Mouse (Mus musculus): ENCODE measurements around the gene Rab3il1.

The Rab3il1 gene

GRCm38 (mm10) chr19:10064173-10065012, 62.9 kb downstream of the Rab3il1 start:
- no peak for DNase-seq

DNA sequence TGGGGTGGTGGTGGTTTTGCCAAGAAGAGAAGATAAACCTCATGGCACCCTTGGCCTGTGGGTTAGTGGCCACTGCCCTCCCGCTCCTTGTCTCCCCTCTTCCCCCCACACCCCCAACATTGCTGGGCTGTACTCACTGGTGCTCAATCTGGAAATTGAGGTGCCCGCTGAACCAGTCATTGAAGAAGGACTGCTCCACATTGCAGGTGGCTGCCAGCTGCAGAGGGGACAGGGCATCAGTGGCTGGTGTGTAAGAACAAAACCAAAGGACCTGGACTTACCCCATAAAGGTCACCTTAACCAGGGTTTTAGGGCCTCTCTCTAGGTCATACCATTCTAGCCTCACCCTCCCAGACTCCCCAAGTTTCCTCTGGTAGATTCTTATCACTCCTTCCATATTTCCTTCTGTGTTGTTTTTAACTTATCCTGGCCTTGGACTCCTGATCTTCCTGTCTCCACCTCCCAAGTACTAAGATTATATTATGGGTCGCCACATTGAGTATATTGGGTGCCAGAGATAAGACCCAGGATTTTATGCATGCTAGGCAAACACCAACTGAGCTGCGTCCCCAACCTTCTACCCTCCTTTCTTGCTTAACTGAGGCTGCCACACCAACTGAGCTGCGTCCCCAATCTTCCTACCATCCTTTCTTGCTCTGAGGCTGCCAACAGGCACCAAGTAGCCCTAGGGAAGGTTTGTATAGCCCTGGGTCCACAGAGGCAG, 64.2 kb downstream of the Rab3il1 start:
- no peak for DNase-seq

DNA sequence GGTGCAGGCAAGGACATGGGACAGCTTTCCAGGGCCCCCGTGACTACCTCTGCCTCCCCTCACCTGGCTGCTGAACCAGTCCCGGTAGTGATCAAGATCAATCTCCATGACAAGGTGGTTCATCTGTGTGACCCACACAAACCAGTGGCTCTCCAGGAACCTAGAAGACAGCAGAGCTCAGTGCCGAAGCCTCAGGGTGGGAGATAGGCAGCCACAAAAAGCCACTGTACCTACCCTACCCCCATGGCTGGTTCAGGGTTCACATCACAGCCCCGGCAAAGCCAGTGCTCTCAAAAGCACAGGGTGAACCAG, 64.7 kb downstream of the Rab3il1 start:
- no peak for DNase-seq

GRCm38 (mm10) chr19:10066502-10066901, 65.0 kb downstream of the Rab3il1 start:
- DNase-seq: no peak

GRCm38 (mm10) chr19:10067701-10068100, 66.2 kb downstream of the Rab3il1 start:
- peak in 1 of 2 experiments; percentile 59 for DNase-seq

GRCm38 (mm10) chr19:10070186-10070980, 68.9 kb downstream of the Rab3il1 start:
- peak; percentile 72 to 84 for DNase-seq

DNA sequence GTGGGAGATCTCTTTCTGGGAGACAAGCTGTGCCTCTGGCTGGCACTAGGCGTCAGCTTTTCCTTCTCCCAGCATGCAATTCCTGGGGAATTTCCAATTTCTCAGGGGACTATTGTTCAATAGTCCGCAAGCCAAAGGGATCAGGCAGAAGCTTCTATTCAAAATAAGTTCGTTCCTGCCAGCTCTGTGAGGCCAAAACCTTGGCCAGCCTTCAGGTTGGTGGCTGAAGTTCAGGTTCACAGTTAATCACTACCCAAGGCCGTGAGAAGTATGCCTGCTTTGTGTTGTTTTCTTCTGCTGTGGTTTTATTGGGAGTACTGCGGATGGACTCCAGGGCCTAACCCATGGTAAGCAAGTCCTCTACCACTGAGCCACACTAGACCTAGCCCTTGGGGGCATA, 69.7 kb downstream of the Rab3il1 start:
- DNase-seq: peak; percentile 70 to 88

DNA sequence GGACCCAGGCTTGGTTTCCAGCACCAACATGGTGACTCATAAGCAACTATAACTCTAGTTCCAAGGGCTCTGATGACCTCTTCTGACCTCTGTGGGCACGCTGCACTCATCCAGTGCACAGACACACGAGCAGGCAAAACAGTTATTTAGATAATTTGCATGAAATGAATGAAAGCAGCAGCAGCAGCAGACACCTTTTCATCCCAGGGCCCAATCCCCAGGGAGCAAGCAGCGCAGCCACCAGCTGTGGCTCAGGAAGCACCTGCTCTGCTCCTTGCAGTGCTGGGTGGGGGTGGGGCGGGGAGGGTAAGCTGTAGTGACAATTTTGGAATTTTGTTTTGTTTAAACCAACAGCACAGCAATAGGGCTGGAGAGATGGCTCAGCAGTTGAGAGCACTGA, 70.4 kb downstream of the Rab3il1 start:
- DNase-seq: no peak

DNA sequence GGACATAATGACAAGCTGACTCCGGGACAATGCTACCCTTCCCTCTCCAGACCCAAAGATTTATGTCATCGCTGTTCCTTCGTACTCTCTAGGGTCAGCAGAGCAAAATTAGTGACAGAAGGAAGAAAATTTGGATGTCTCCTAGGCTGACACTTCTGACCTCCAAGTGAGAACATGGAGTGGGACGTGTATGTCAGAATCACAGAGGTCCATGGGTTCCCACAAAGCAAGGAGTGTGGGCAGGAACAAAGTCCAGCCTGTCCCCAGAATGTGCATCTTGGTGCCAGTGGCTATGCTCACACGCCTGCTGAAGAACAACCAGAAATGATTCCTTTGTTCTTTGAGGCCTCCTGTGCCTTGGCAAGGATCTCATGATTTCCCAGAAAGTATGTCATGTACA, 71.7 kb downstream of the Rab3il1 start:
- no peak for DNase-seq

GRCm38 (mm10) chr19:10078392-10078791, 76.9 kb downstream of the Rab3il1 start:
- no peak for DNase-seq

DNA sequence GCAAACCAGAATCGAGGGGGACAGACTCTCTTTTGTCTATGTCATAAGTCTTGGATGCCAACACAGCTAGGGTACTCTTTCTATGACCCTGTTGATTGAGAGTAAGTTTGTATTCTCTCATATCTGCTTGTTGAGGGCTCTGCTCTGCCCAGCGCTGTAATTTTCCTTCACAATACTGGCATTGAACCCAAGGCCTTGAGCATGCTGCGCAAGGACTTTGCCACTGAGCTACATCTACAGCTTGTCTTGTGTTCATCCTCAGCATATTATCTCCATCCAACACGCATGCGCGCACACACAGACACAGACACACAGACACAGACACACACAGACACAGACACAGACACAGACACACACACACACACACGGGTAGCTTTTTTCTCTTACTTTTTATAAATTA, 78.9 kb downstream of the Rab3il1 start:
- no peak for DNase-seq

DNA sequence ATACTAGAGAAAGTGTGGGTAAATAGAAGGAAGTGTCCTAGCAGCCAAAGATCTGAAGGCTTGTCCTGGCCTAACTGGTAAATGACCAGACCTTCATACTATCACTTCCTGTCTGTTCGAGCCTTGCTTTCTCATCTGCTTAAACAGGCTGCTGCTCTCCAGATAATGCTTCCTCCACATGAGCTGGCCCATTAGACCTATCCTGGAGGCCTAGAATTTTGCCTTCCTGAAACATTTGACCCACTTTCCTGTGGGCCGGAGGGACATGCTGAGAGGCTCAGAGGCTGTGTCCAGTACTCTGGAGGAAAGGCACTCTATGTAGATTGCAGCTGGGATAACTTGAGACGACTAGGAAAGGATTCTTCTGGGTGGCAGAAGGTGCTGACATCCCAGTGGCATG, 80.6 kb downstream of the Rab3il1 start:
- no peak for DNase-seq

GRCm38 (mm10) chr19:10085454-10085853, 84.0 kb downstream of the Rab3il1 start:
- DNase-seq: no peak

DNA sequence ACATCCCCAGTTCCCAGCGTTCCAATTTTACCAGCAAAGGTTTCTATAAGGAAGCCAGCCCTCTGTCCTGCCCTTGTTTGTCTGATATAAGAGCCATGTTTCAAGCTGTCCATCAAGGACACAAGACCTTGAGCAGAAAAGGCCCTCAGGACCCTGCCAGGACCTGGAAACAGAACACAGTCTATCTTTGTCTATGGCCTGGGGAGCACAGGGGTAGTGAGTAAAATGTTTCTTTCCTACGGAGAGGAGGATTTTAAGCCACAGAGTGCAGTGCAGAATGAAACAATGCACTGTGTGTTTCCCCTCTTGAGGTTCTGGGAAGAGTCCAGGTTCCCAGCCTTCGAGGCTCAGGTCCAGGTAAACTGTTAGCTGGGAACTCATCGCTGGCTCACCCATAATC, 85.5 kb downstream of the Rab3il1 start:
- no peak for DNase-seq
